Mouse (Mus musculus) liver, embryonic 14 days (tissue): ENCODE data around the gene Nr6a1. TPM values are rescaled to one million over a fixed set of nuclear protein-coding genes. Genes with fewer than 3 reads are reported as not detected.

Source experiments
- polyA plus RNA-seq: library from polyadenylated mRNA; depleted of rRNA; stranded (reverse); fragments of >200 nt; gene quantifications from 2 replicates; pipeline ENCODE4 v1.2.3, GENCODE M21; 2012; rRNA removed

The Nr6a1 gene
- 1.3 TPM in 2 replicates for polyA plus RNA-seq

DNA sequence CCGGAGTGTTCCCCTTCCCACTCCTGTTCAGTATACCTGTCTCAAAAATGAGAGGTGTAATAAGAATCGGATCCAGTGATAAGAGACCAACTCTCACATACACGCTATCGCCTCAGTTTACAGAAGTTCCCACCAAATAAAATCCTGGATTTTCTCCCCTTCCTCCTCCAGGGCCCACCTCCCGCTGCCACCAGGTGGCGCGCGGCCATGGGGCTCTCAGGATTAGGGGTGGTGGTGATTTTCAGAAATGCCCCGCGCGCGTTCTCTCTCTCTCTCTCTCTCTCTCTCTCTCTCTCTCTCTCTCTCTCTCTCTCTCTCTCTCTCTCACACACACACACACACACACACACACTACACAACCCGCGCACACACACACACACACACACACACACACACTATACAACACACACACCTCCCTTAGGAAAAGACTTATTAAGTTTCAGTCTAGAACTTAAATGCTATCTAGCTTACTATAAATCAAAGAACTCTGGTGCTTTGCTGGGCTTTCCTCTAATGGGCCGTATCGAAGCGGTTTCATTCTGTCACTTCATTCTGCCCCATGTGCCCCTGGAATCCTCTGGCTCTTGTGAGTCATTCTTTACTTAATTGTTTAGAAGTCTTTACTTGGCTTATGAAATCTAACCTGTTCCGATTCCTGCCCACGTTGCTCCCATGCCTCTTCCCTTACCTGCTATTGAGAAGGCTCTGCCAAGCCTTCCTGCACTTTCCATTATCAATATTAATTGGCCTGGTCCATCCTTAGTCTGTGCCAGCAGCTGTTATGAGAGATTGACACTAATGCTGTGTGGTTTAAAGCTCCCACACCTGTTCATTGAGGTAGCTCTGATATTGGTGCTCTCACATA is at the start of gene Nr6a1:
TSS of gene Nr6a1 (minus strand) at position 574 of the 865 bp plus-strand sequence.

DNA sequence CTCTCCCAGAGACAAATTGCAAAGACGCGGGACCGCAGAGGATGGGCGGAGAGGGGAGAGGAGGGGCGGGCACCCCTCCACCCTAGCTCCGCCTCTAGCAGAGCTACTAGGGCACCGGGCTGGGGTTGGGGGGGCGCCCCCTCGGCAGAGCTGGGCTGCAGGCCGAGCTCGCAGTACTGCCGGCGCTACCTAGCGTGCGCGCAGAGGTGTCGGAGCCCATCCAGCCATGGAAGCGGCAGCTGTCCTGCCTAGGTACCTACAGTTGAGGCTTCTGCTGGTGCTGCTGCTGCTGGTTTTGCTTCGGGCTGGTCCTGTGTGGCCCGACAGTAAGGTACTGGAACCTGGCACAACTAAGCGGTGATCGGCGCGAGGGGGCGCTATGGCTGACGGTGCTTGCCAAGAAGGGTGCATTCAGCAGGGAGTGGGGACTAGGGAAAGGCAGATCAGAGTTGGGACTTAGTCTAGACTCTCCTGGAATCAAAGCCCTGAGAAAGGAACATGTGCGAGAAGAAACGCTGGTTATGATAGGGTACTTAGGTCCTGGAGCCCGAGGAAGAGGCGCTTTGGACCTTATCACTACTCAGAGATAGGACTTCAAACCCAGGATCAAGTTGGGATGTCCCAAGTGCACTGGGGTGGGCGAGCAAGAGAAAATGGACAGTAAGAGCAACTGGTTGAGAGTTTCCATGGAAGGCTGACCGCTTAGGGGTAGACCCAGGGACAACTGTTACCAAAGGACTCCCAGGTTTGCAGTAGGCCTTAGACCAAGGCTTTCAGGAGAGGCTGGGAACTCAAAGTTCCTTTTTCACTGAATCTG is 4.6 kb upstream of the Nr6a1 start, which contains the start of gene Olfml2a:
TSS of gene Olfml2a (plus strand) at position 128 of the 817 bp plus-strand sequence.

GRCm38 (mm10) chr2:38714324-38714723 is 213.2 kb downstream of the Nr6a1 start, which contains the start of gene Nr5a1:
TSS of gene Nr5a1 (minus strand) at chr2:38714542.

Other genes starting within 250 kb of the Nr6a1 start
- 0.01 TPM in 1 of 2 replicates, not detected in the other for gene Nr5a1, start 213.1 kb downstream of the Nr6a1 start, polyA plus RNA-seq
- gene Olfml2a, start 4.3 kb upstream of the Nr6a1 start, polyA plus RNA-seq, result 0.05 and 0.10 TPM in 2 replicates
- 0.25 and 0.40 TPM in 2 replicates for gene Wdr38, start 69.8 kb upstream of the Nr6a1 start, polyA plus RNA-seq
- gene Arpc5l, start 77.7 kb upstream of the Nr6a1 start, polyA plus RNA-seq, result 30.9 and 33.7 TPM in 2 replicates
- 428 and 469 TPM in 2 replicates for gene Rpl35, start 77.9 kb upstream of the Nr6a1 start, polyA plus RNA-seq
- 8.6 and 9.1 TPM in 2 replicates for gene Golga1, start 137.9 kb upstream of the Nr6a1 start, polyA plus RNA-seq